13 mouse cellular contexts compared by ENCODE assay signal in genomic region chr10:28898351-28898750, GRCm38 (mm10).
DNase-seq lines count a peak whose midpoint lies in the region; ATAC-seq and TF ChIP-seq lines count a peak whose summit lies in the region.
"Had no signal": no experiment of that assay in that cellular context is flagged by ENCODE, and none has a peak within 500 bp of the region (broad histone marks: within the 10 kb centered on the region; RNA-seq: fewer than 3 reads in every experiment).

No protein-coding gene starts in this region.

- no peak overlapping the region for H3K4me3 ChIP-seq in hindbrain, embryonic 14.5 days (replicated peaks; ENCODE audit: low read length)
- H3K4me3 ChIP-seq in hindbrain, embryonic 12.5 days, result no peak overlapping the region
- no peak overlapping the region for H3K4me3 ChIP-seq in midbrain, postnatal 0 days (ENCODE audit: low read depth, low read length)
- no peak overlapping the region for H3K4me3 ChIP-seq in midbrain, embryonic 11.5 days (ENCODE audit: low read depth, low read length)
- H3K4me3 ChIP-seq: heart, embryonic 12.5 days; hindbrain, embryonic 15.5 days; limb, embryonic 13.5 days; lung, embryonic 15.5 days had no signal

- H3K4me2 ChIP-seq in hindbrain, embryonic 14.5 days (replicated peaks), result no peak overlapping the region
- H3K4me2 ChIP-seq in hindbrain, embryonic 12.5 days (replicated peaks), result no peak overlapping the region
- H3K4me2 ChIP-seq in midbrain, postnatal 0 days (ENCODE audit: low read depth, low read length, poor library complexity, severe bottlenecking), result no peak overlapping the region
- H3K4me2 ChIP-seq in midbrain, embryonic 11.5 days, result no peak overlapping the region
- H3K4me2 ChIP-seq: heart, embryonic 12.5 days; hindbrain, embryonic 15.5 days; limb, embryonic 13.5 days; lung, embryonic 15.5 days had no signal

- TF ChIP-seq CTCF in midbrain, postnatal 0 days (IDR thresholded peaks at IDR 0.05), result peak; percentile 74
- no peak for TF ChIP-seq CTCF in brain, embryonic 14.5 days (IDR thresholded peaks at IDR 0.05; ENCODE audit: borderline replicate concordance, extremely low read depth, insufficient read depth, insufficient read length)

- H3K9ac ChIP-seq in hindbrain, embryonic 14.5 days, result no peak overlapping the region
- H3K9ac ChIP-seq in hindbrain, embryonic 12.5 days, result no peak overlapping the region
- no peak overlapping the region for H3K9ac ChIP-seq in midbrain, postnatal 0 days (replicated peaks; ENCODE audit: low read length, poor library complexity, severe bottlenecking)
- H3K9ac ChIP-seq in midbrain, embryonic 11.5 days (ENCODE audit: low read length), result no peak overlapping the region
- H3K9ac ChIP-seq: heart, embryonic 12.5 days; hindbrain, embryonic 15.5 days; limb, embryonic 13.5 days; lung, embryonic 15.5 days had no signal

- no peaks in the 10 kb centered on the region for H3K9me3 ChIP-seq in hindbrain, embryonic 14.5 days (ENCODE audit: control insufficient read depth, low read length)
- no peaks in the 10 kb centered on the region for H3K9me3 ChIP-seq in hindbrain, embryonic 12.5 days (replicated peaks)
- H3K9me3 ChIP-seq in midbrain, postnatal 0 days (ENCODE audit: low read length), result no peaks in the 10 kb centered on the region
- H3K9me3 ChIP-seq in midbrain, embryonic 11.5 days (ENCODE audit: control insufficient read depth, low read length), result no peaks in the 10 kb centered on the region
- H3K9me3 ChIP-seq: heart, embryonic 12.5 days; hindbrain, embryonic 15.5 days; limb, embryonic 13.5 days; lung, embryonic 15.5 days had no signal

- no peaks in the 10 kb centered on the region for H3K36me3 ChIP-seq in hindbrain, embryonic 14.5 days (replicated peaks; ENCODE audit: control insufficient read depth, insufficient read depth)
- H3K36me3 ChIP-seq in hindbrain, embryonic 12.5 days, result no peaks in the 10 kb centered on the region
- no peaks in the 10 kb centered on the region for H3K36me3 ChIP-seq in midbrain, postnatal 0 days (ENCODE audit: insufficient read depth, low read length)
- H3K36me3 ChIP-seq in midbrain, embryonic 11.5 days (ENCODE audit: control insufficient read depth, insufficient read depth, low read length), result no peaks in the 10 kb centered on the region
- H3K36me3 ChIP-seq: heart, embryonic 12.5 days; hindbrain, embryonic 15.5 days; limb, embryonic 13.5 days; lung, embryonic 15.5 days had no signal

- ATAC-seq in hindbrain, embryonic 14.5 days (ENCODE audit: low FRiP score), result no peak
- ATAC-seq in hindbrain, embryonic 12.5 days (ENCODE audit: low FRiP score), result no peak
- ATAC-seq in midbrain, postnatal 0 days (ENCODE audit: low FRiP score), result no peak
- ATAC-seq in midbrain, embryonic 11.5 days (ENCODE audit: low FRiP score), result no peak
- no peak for ATAC-seq in cerebellum, adult (ENCODE audit: insufficient number of reproducible peaks, low FRiP score, low TSS enrichment)

- no peak for TF ChIP-seq POLR2A in brain, embryonic 14.5 days (IDR thresholded peaks at IDR 0.05; ENCODE audit: borderline replicate concordance, extremely low read depth, insufficient read depth, insufficient read length, poor library complexity, severe bottlenecking)

- 63% methylated on average over 1 of the region's 1 CpGs for WGBS in hindbrain, embryonic 14.5 days
- 60% methylated on average over 1 of the region's 1 CpGs for WGBS in hindbrain, embryonic 12.5 days
- WGBS in midbrain, postnatal 0 days, result 60% methylated on average over 1 of the region's 1 CpGs
- WGBS in midbrain, embryonic 11.5 days, result 65% methylated on average over 1 of the region's 1 CpGs

- peak; percentile 28 for DNase-seq in hindbrain, embryonic 14.5 days (ENCODE audit: low spot score)
- peak; percentile 35 for DNase-seq in midbrain, postnatal 0 days (ENCODE audit: low spot score)
- DNase-seq in midbrain, embryonic 11.5 days (ENCODE audit: low spot score, missing footprints), result no peak
- DNase-seq in brain, embryonic 14.5 days (ENCODE audit: low read depth), result peak; percentile 32
- no peak for DNase-seq in left cerebral cortex, postnatal 10 days (ENCODE audit: extremely low spot score in 1 of 2, low spot score in 2 of 2)
- DNase-seq: cerebellum, postnatal 25 days; spleen, adult 18-20 months had no signal

- H3K4me1 ChIP-seq in hindbrain, embryonic 14.5 days (replicated peaks; ENCODE audit: control insufficient read depth, insufficient read depth, low read length), result no peaks in the 10 kb centered on the region
- no peaks in the 10 kb centered on the region for H3K4me1 ChIP-seq in hindbrain, embryonic 12.5 days
- H3K4me1 ChIP-seq in midbrain, postnatal 0 days (ENCODE audit: insufficient read depth, low read length), result no peaks in the 10 kb centered on the region
- no peaks in the 10 kb centered on the region for H3K4me1 ChIP-seq in midbrain, embryonic 11.5 days (ENCODE audit: control insufficient read depth, insufficient read depth, low read length)
- H3K4me1 ChIP-seq: heart, embryonic 12.5 days; hindbrain, embryonic 15.5 days; limb, embryonic 13.5 days; lung, embryonic 15.5 days had no signal

- no peak overlapping the region for H3K27ac ChIP-seq in hindbrain, embryonic 14.5 days
- no peak overlapping the region for H3K27ac ChIP-seq in hindbrain, embryonic 12.5 days
- no peak overlapping the region for H3K27ac ChIP-seq in midbrain, postnatal 0 days (ENCODE audit: low read depth, low read length)
- no peak overlapping the region for H3K27ac ChIP-seq in midbrain, embryonic 11.5 days (ENCODE audit: low read depth, low read length)
- H3K27ac ChIP-seq: hindbrain, embryonic 15.5 days; limb, embryonic 13.5 days; lung, embryonic 15.5 days had no signal

- H3K27me3 ChIP-seq in hindbrain, embryonic 14.5 days (ENCODE audit: control insufficient read depth, insufficient read depth, low read length), result no peaks in the 10 kb centered on the region
- H3K27me3 ChIP-seq in hindbrain, embryonic 12.5 days, result no peaks in the 10 kb centered on the region
- no peaks in the 10 kb centered on the region for H3K27me3 ChIP-seq in midbrain, postnatal 0 days (ENCODE audit: insufficient read depth, low read length)
- no peaks in the 10 kb centered on the region for H3K27me3 ChIP-seq in midbrain, embryonic 11.5 days (ENCODE audit: control insufficient read depth, insufficient read depth, low read length)
- H3K27me3 ChIP-seq: heart, embryonic 12.5 days; hindbrain, embryonic 15.5 days; limb, embryonic 13.5 days; lung, embryonic 15.5 days had no signal

- intact Hi-C loops in left cerebral cortex, postnatal 10 days (cut with DNase I), result no loop called here

Comparison
In these comparisons a context has a peak if more than half of its experiments do, and no peak if none do; other contexts are left out.
1. DNase-seq: peak in hindbrain, embryonic 14.5 days (single experiment), midbrain, postnatal 0 days (single experiment) and brain, embryonic 14.5 days (single experiment); none in midbrain, embryonic 11.5 days (single experiment) and left cerebral cortex, postnatal 10 days (0 of 2).